ENCODE assay signal across 15 mouse cellular contexts in the genomic region with DNA sequence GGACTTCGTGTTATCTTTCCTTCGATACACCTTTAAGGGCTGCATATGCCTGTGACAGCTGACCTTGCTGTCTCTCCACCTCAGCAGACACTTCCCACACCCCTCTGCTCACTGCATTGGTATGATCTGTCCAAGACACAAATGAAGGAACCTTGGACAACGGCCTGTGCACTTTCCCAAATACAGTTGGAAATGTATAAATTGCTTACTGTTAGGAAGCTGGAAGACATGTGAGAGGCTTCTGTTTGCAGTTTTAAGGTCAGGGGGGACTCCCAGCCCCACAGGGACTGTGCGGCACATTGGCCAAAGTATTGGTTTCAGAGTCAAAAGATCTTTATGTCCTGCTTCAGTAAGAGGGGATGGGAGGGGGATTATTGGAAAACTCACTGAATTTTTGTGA. TPM values are rescaled to one million over a fixed set of nuclear protein-coding genes. Genes with fewer than 3 reads are reported as not detected.
DNase-seq lines count a peak whose midpoint lies in the region; ATAC-seq lines count a peak whose summit lies in the region.
"Had no signal": no experiment of that assay in that cellular context is flagged by ENCODE, and none has a peak within 500 bp of the region (broad histone marks: within the 10 kb centered on the region; RNA-seq: fewer than 3 reads in every experiment).

No protein-coding gene starts in this region.

- H3K9ac ChIP-seq in heart, embryonic 15.5 days = no peak overlapping the region
- H3K9ac ChIP-seq in limb, embryonic 13.5 days = no peak overlapping the region
- no peak overlapping the region for H3K9ac ChIP-seq in embryonic facial prominence, embryonic 15.5 days
- H3K9ac ChIP-seq in hindbrain, embryonic 12.5 days = no peak overlapping the region
- H3K9ac ChIP-seq: neural tube, embryonic 12.5 days had no signal

- no peak for DNase-seq in heart, postnatal 4 days
- DNase-seq in limb, embryonic 10.5 days (ENCODE audit: low spot score) = no peak
- no peak for DNase-seq in cerebellum, adult 8-10 months
- DNase-seq: cerebellum, postnatal 36 days; kidney, adult 11 months; thymus, postnatal 14 days had no signal

- H3K36me3 ChIP-seq in heart, embryonic 15.5 days = no peaks in the 10 kb centered on the region
- H3K36me3 ChIP-seq in limb, embryonic 13.5 days = peaks cover 21% of the 10 kb centered on the region
- H3K36me3 ChIP-seq in limb, embryonic 10.5 days = peaks cover 27% of the 10 kb centered on the region
- H3K36me3 ChIP-seq in embryonic facial prominence, embryonic 15.5 days = no peaks in the 10 kb centered on the region
- H3K36me3 ChIP-seq in hindbrain, embryonic 12.5 days = no peaks in the 10 kb centered on the region
- H3K36me3 ChIP-seq: G1E had no signal

- no peak for ATAC-seq in heart, embryonic 15.5 days (replicated peaks; ENCODE audit: insufficient number of reproducible peaks, insufficient read depth, low FRiP score, low read depth)
- ATAC-seq in limb, embryonic 13.5 days (ENCODE audit: low FRiP score, low read depth) = no peak
- ATAC-seq in embryonic facial prominence, embryonic 15.5 days (ENCODE audit: insufficient number of reproducible peaks, low FRiP score, low TSS enrichment, low read depth) = no peak
- ATAC-seq in hindbrain, embryonic 12.5 days (ENCODE audit: low FRiP score) = no peak

- H3K4me3 ChIP-seq in heart, embryonic 15.5 days = no peak overlapping the region
- no peak overlapping the region for H3K4me3 ChIP-seq in limb, embryonic 13.5 days
- no peak overlapping the region for H3K4me3 ChIP-seq in limb, embryonic 10.5 days
- H3K4me3 ChIP-seq in embryonic facial prominence, embryonic 15.5 days (replicated peaks) = no peak overlapping the region
- H3K4me3 ChIP-seq in hindbrain, embryonic 12.5 days = no peak overlapping the region
- H3K4me3 ChIP-seq: forebrain, embryonic 10.5 days; neural tube, embryonic 12.5 days had no signal

- peaks cover 76% of the 10 kb centered on the region for H3K4me1 ChIP-seq in heart, embryonic 15.5 days (replicated peaks)
- H3K4me1 ChIP-seq in limb, embryonic 13.5 days = peaks cover 61% of the 10 kb centered on the region
- peaks cover 39% of the 10 kb centered on the region for H3K4me1 ChIP-seq in limb, embryonic 10.5 days
- peaks cover 56% of the 10 kb centered on the region for H3K4me1 ChIP-seq in embryonic facial prominence, embryonic 15.5 days
- H3K4me1 ChIP-seq in hindbrain, embryonic 12.5 days = peaks cover 80% of the 10 kb centered on the region

- no peaks in the 10 kb centered on the region for H3K27me3 ChIP-seq in heart, embryonic 15.5 days
- no peaks in the 10 kb centered on the region for H3K27me3 ChIP-seq in limb, embryonic 13.5 days
- H3K27me3 ChIP-seq in limb, embryonic 10.5 days (ENCODE audit: low read depth, poor library complexity, severe bottlenecking) = no peaks in the 10 kb centered on the region
- H3K27me3 ChIP-seq in embryonic facial prominence, embryonic 15.5 days = no peaks in the 10 kb centered on the region
- no peaks in the 10 kb centered on the region for H3K27me3 ChIP-seq in hindbrain, embryonic 12.5 days
- H3K27me3 ChIP-seq: neural tube, embryonic 12.5 days had no signal

- peak overlapping the region; percentile 87 for H3K27ac ChIP-seq in heart, embryonic 15.5 days
- peak overlapping the region; percentile 15; the same call in 1 of the 2 replicates for H3K27ac ChIP-seq in limb, embryonic 13.5 days
- no peak overlapping the region for H3K27ac ChIP-seq in limb, embryonic 10.5 days
- H3K27ac ChIP-seq in embryonic facial prominence, embryonic 15.5 days (replicated peaks) = peak overlapping the region; percentile 80
- peak overlapping the region; percentile 92 for H3K27ac ChIP-seq in hindbrain, embryonic 12.5 days

- no peaks in the 10 kb centered on the region for H3K9me3 ChIP-seq in heart, embryonic 15.5 days (replicated peaks)
- no peaks in the 10 kb centered on the region for H3K9me3 ChIP-seq in limb, embryonic 13.5 days
- no peaks in the 10 kb centered on the region for H3K9me3 ChIP-seq in limb, embryonic 10.5 days (replicated peaks)
- no peaks in the 10 kb centered on the region for H3K9me3 ChIP-seq in embryonic facial prominence, embryonic 15.5 days (replicated peaks)
- no peaks in the 10 kb centered on the region for H3K9me3 ChIP-seq in hindbrain, embryonic 12.5 days (replicated peaks)
- H3K9me3 ChIP-seq: forebrain, embryonic 10.5 days; G1E; neural tube, embryonic 12.5 days had no signal

- 64% methylated on average over 4 of the region's 4 CpGs for WGBS in heart, embryonic 15.5 days
- 75% methylated on average over 4 of the region's 4 CpGs for WGBS in limb, embryonic 13.5 days
- 86% methylated on average over 4 of the region's 4 CpGs for WGBS in limb, embryonic 10.5 days
- 74% methylated on average over 4 of the region's 4 CpGs for WGBS in embryonic facial prominence, embryonic 15.5 days
- 70% methylated on average over 4 of the region's 4 CpGs for WGBS in hindbrain, embryonic 12.5 days

- no peak overlapping the region for H3K4me2 ChIP-seq in heart, embryonic 15.5 days
- no peak overlapping the region for H3K4me2 ChIP-seq in limb, embryonic 13.5 days (replicated peaks)
- H3K4me2 ChIP-seq in embryonic facial prominence, embryonic 15.5 days (replicated peaks) = no peak overlapping the region
- no peak overlapping the region for H3K4me2 ChIP-seq in hindbrain, embryonic 12.5 days (replicated peaks)
- H3K4me2 ChIP-seq: liver, embryonic 11.5 days; midbrain, embryonic 11.5 days had no signal

RNA-seq across cellular contexts. Expression of gene Afap1, which starts 14.0 kb away (rescaled TPM):
- 22.6 and 27.1 TPM in 2 replicates for polyA plus RNA-seq in heart, embryonic 15.5 days (2015; fragmentation: Nextera tagmentation; extraction: Ambion mirVana)
- total RNA-seq in heart, postnatal 4 days (2021) = 10 to 100 TPM; 45.2 to 45.9 TPM
- 18.7 and 22.1 TPM in 2 replicates for polyA plus RNA-seq in limb, embryonic 13.5 days (2015; fragmentation: Nextera tagmentation; extraction: Ambion mirVana)
- polyA plus RNA-seq in limb, embryonic 10.5 days (2016; fragmentation: Nextera tagmentation; extraction: Ambion mirVana) = 13.6 and 15.1 TPM in 2 replicates
- 24.6 and 25.6 TPM in 2 replicates for polyA plus RNA-seq in embryonic facial prominence, embryonic 15.5 days (2015; fragmentation: Nextera tagmentation; extraction: Ambion mirVana)
- polyA plus RNA-seq in hindbrain, embryonic 12.5 days (2016; fragmentation: Nextera tagmentation; extraction: Ambion mirVana) = 80.4 and 98.4 TPM in 2 replicates
- polyA plus RNA-seq: G1E had no signal
